Mouse (Mus musculus) liver, embryonic 14.5 days (tissue): ENCODE data around the gene Ubl7.

Experiments used
- CTCF ChIP-seq: IDR thresholded peaks from 2 replicates; pipeline ENCODE4 v1.5.1; 2016; ENCODE audit warnings: antibody characterized with exemption, low read depth, control low read depth
- EP300 ChIP-seq: IDR thresholded peaks from 2 replicates; pipeline ENCODE4 v1.6.1; 2016; ENCODE audit warnings: antibody characterized with exemption, low read depth

- no peak for TF ChIP-seq CTCF
- TF ChIP-seq EP300, result no peak
These were observed 8.6 kb upstream of the Ubl7 start for GRCm38 (mm10) chr9:57902132-57902531.
